Mouse (Mus musculus) stomach, postnatal 0 days (tissue): ENCODE data around the gene Wdsub1.

Experiments
- CTCF ChIP-seq: IDR thresholded peaks from 2 replicates; pipeline ENCODE4 v1.5.1; 2016; ENCODE audit warnings: antibody characterized with exemption, low read depth, mild to moderate bottlenecking, moderate library complexity
- EP300 ChIP-seq: optimal IDR thresholded peaks from 2 replicates; pipeline ENCODE3; 2016; ENCODE audit warnings: antibody characterized with exemption

- no peak for TF ChIP-seq CTCF
- TF ChIP-seq EP300 = no peak
Measured at GRCm38 (mm10) chr2:59896400-59896799, 14.0 kb upstream of the Wdsub1 start.
